Mouse (Mus musculus): ENCODE data around the gene Zbtb43. TPM values are rescaled to one million over a fixed set of nuclear protein-coding genes. Genes with fewer than 3 reads are reported as not detected.

Gene Zbtb43
- 29.9 and 33.0 TPM in 2 replicates for polyA plus RNA-seq (2014; fragmentation: Nextera tagmentation; extraction: Ambion mirVana)

DNA sequence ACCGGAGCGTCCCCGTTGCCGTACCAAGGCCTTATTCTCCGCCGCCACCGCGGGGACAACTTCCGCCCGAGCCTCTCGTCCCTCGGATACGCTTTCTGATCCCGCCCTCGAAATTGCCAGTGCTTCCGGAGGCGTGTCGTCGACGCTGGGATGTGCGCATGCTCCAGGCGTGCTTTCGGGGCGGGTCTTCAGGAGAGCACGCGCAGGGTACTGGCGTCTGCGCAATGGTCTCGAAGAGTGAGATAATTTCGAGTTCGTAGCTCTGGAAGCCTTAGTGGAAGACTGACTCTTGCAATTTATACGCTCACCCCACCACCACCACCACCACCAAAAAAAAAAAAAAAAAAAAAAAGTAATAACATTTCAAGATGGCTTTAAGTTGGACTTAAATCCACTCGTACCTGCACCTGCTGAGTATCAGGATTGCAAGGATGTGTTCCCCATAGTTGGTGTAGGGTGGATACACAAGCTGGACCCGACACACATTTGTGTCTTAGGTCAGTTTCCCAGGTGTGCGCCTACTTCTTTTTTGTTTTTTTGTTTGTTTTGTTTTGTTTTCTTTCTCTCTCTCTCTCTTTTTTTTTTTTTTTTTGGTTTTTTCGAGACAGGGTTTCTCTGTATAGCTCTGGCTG, at the start of gene Zbtb43:
Gene Zbtb43 (minus strand): TSS at position 94 of the 632 bp plus-strand sequence.
- Histone ChIP-seq H3K9me3 (ENCODE audit: control insufficient read depth, low read length) (no peaks in the 10 kb centered on the region), H3K9ac (replicated peaks; ENCODE audit: low read length) (peak within 1 kb of the TSS; percentile 88), H3K27ac (replicated peaks; ENCODE audit: low read depth, low read length) (peak within 1 kb of the TSS; percentile 55; the same call in 1 of the 2 replicates), H3K36me3 (ENCODE audit: control insufficient read depth, insufficient read depth, low read length) (0 out of 2 replicates have a peak, but pooled peaks cover 10% of the 10 kb centered on the region), H3K27me3 (ENCODE audit: control insufficient read depth, insufficient read depth, low read length) (0 out of 2 replicates have a peak, but pooled peaks cover 2% of the 10 kb centered on the region), H3K4me1 (ENCODE audit: control insufficient read depth, insufficient read depth, low read length) (peaks cover 14% of the 10 kb centered on the region), H3K4me3 (replicated peaks; ENCODE audit: low read depth, low read length) (peak within 1 kb of the TSS; percentile 94), H3K4me2 (ENCODE audit: low read length) (peak within 1 kb of the TSS; percentile 86)
- ATAC-seq (ENCODE audit: low FRiP score, low TSS enrichment) (peak; percentile 96), DNase-seq (peak; percentile 99)
- WGBS = 5% methylated on average over 36 of the region's 36 CpGs

DNA sequence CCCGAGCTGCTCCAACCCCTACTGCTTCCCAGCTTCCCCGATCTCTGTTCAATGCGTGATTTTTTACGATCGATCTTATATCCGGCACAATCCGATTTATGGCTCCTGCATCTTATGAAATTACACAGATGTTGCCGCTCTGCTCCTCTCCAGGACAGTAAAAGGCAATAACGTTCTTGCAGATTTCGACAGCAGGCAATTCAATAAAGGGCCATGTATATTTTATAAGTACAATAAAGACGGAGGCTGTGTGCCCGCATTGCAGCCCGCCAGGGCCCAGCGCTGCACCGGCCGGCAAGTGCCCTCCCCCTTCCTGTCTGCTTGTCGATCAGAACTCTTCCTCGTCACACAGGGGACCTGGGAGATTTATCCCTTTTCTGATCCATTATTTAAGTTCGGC, 47.5 kb upstream of the Zbtb43 start:
- Histone ChIP-seq H3K4me1 (ENCODE audit: control insufficient read depth, insufficient read depth, low read length) (0 out of 2 replicates have a peak, but pooled peaks cover 6% of the 10 kb centered on the region), H3K4me3 (replicated peaks; ENCODE audit: low read depth, low read length) (no peak overlapping the region), H3K27ac (replicated peaks; ENCODE audit: low read depth, low read length) (no peak overlapping the region), H3K36me3 (ENCODE audit: control insufficient read depth, insufficient read depth, low read length) (no peaks in the 10 kb centered on the region), H3K27me3 (ENCODE audit: control insufficient read depth, insufficient read depth, low read length) (no peaks in the 10 kb centered on the region), H3K4me2 (ENCODE audit: low read length) (no peak overlapping the region), H3K9ac (replicated peaks; ENCODE audit: low read length) (no peak overlapping the region), H3K9me3 (ENCODE audit: control insufficient read depth, low read length) (no peaks in the 10 kb centered on the region)
- WGBS = 63% methylated on average over 19 of the region's 19 CpGs
- DNase-seq (peak; percentile 31), ATAC-seq (ENCODE audit: low FRiP score, low TSS enrichment) (no peak)

- no peaks in the 10 kb centered on the region for H3K36me3 ChIP-seq (ENCODE audit: control insufficient read depth, insufficient read depth, low read length)
- H3K9me3 ChIP-seq (ENCODE audit: control insufficient read depth, low read length) = no peaks in the 10 kb centered on the region
- no peak overlapping the region for H3K9ac ChIP-seq (replicated peaks; ENCODE audit: low read length)
- WGBS = 87% methylated on average over 8 of the region's 8 CpGs
- no peak overlapping the region for H3K4me2 ChIP-seq (ENCODE audit: low read length)
- H3K4me3 ChIP-seq (replicated peaks; ENCODE audit: low read depth, low read length) = no peak overlapping the region
- ATAC-seq (ENCODE audit: low FRiP score, low TSS enrichment) (no peak), DNase-seq (no peak)
- 0 out of 2 replicates have a peak, but pooled peaks cover 6% of the 10 kb centered on the region for H3K4me1 ChIP-seq (ENCODE audit: control insufficient read depth, insufficient read depth, low read length)
- H3K27ac ChIP-seq (replicated peaks; ENCODE audit: low read depth, low read length) = no peak overlapping the region
- no peaks in the 10 kb centered on the region for H3K27me3 ChIP-seq (ENCODE audit: control insufficient read depth, insufficient read depth, low read length)
Measured at GRCm38 (mm10) chr2:33515431-33515830, 47.1 kb upstream of the Zbtb43 start.

- 100% methylated on average over 1 of the region's 1 CpGs for WGBS
- Histone ChIP-seq H3K27ac (replicated peaks; ENCODE audit: low read depth, low read length) (no peak overlapping the region), H3K27me3 (ENCODE audit: control insufficient read depth, insufficient read depth, low read length) (no peaks in the 10 kb centered on the region), H3K4me1 (ENCODE audit: control insufficient read depth, insufficient read depth, low read length) (no peaks in the 10 kb centered on the region), H3K9ac (replicated peaks; ENCODE audit: low read length) (no peak overlapping the region), H3K4me2 (ENCODE audit: low read length) (no peak overlapping the region), H3K36me3 (ENCODE audit: control insufficient read depth, insufficient read depth, low read length) (no peaks in the 10 kb centered on the region), H3K9me3 (ENCODE audit: control insufficient read depth, low read length) (no peaks in the 10 kb centered on the region), H3K4me3 (replicated peaks; ENCODE audit: low read depth, low read length) (no peak overlapping the region)
- no peak for ATAC-seq (ENCODE audit: low FRiP score, low TSS enrichment)
- DNase-seq = no peak
Measured at GRCm38 (mm10) chr2:33510791-33511190, 42.4 kb upstream of the Zbtb43 start.

DNA sequence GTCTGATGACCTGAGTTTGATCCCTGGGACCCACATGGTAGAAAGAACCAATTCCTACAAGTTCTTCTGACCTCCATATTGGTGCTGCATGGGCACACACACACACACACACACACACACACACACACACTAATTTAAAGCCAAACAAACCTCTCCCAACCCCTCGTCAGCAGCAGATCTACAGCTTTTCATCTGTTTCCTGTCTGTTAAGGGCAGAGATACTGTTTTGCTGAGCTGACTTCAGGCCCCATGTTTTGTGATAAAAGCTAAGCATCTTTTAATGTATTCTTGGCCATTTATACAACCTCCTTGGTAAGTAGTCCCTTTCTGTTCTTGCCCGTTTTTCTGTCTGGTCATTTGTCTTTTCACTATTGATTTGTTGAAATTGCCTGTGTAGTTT, 34.2 kb upstream of the Zbtb43 start:
- Histone ChIP-seq H3K4me3 (replicated peaks; ENCODE audit: low read depth, low read length) (no peak overlapping the region), H3K4me2 (ENCODE audit: low read length) (no peak overlapping the region), H3K27ac (replicated peaks; ENCODE audit: low read depth, low read length) (no peak overlapping the region), H3K9me3 (ENCODE audit: control insufficient read depth, low read length) (peaks cover 11% of the 10 kb centered on the region), H3K36me3 (ENCODE audit: control insufficient read depth, insufficient read depth, low read length) (no peaks in the 10 kb centered on the region), H3K4me1 (ENCODE audit: control insufficient read depth, insufficient read depth, low read length) (no peaks in the 10 kb centered on the region), H3K27me3 (ENCODE audit: control insufficient read depth, insufficient read depth, low read length) (no peaks in the 10 kb centered on the region), H3K9ac (replicated peaks; ENCODE audit: low read length) (no peak overlapping the region)
- ATAC-seq (ENCODE audit: low FRiP score, low TSS enrichment) (no peak), DNase-seq (no peak)
- WGBS = 57% methylated on average over 2 of the region's 2 CpGs

DNA sequence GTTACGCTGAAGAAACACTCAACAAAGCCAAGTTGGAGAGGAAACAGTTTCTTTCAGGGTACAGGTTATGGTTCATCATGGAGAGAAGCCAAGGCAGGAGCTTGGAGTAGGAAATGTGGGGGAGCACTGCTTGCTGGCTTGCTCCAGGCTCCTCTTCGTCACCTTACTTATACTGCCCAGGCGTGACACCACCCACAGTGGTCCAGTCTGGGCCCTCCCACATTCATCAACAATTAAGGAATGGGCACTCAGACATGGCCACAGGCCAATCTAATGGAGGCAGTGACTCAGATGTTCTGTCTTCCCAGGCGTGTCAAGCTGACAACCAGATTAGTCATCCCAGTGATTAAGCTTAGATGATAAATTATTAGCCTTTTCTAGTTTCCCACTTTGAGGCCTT, 29.9 kb upstream of the Zbtb43 start:
- H3K36me3 ChIP-seq (ENCODE audit: control insufficient read depth, insufficient read depth, low read length) = no peaks in the 10 kb centered on the region
- no peak overlapping the region for H3K27ac ChIP-seq (replicated peaks; ENCODE audit: low read depth, low read length)
- H3K4me3 ChIP-seq (replicated peaks; ENCODE audit: low read depth, low read length) = no peak overlapping the region
- WGBS = 81% methylated on average over 4 of the region's 4 CpGs
- H3K4me2 ChIP-seq (ENCODE audit: low read length) = no peak overlapping the region
- no peaks in the 10 kb centered on the region for H3K27me3 ChIP-seq (ENCODE audit: control insufficient read depth, insufficient read depth, low read length)
- no peak overlapping the region for H3K9ac ChIP-seq (replicated peaks; ENCODE audit: low read length)
- DNase-seq (no peak), ATAC-seq (ENCODE audit: low FRiP score, low TSS enrichment) (no peak)
- peaks cover 11% of the 10 kb centered on the region for H3K9me3 ChIP-seq (ENCODE audit: control insufficient read depth, low read length)
- no peaks in the 10 kb centered on the region for H3K4me1 ChIP-seq (ENCODE audit: control insufficient read depth, insufficient read depth, low read length)

GRCm38 (mm10) chr2:33495654-33496053, 27.3 kb upstream of the Zbtb43 start:
- Histone ChIP-seq H3K4me2 (ENCODE audit: low read length) (no peak overlapping the region), H3K27ac (replicated peaks; ENCODE audit: low read depth, low read length) (no peak overlapping the region), H3K9ac (replicated peaks; ENCODE audit: low read length) (no peak overlapping the region), H3K36me3 (ENCODE audit: control insufficient read depth, insufficient read depth, low read length) (no peaks in the 10 kb centered on the region), H3K4me1 (ENCODE audit: control insufficient read depth, insufficient read depth, low read length) (no peaks in the 10 kb centered on the region), H3K27me3 (ENCODE audit: control insufficient read depth, insufficient read depth, low read length) (no peaks in the 10 kb centered on the region), H3K9me3 (ENCODE audit: control insufficient read depth, low read length) (peaks cover 11% of the 10 kb centered on the region), H3K4me3 (replicated peaks; ENCODE audit: low read depth, low read length) (no peak overlapping the region)
- DNase-seq (no peak), ATAC-seq (ENCODE audit: low FRiP score, low TSS enrichment) (no peak)
- WGBS = 54% methylated on average over 3 of the region's 3 CpGs

GRCm38 (mm10) chr2:33492041-33492440, 23.7 kb upstream of the Zbtb43 start:
- no peaks in the 10 kb centered on the region for H3K36me3 ChIP-seq (ENCODE audit: control insufficient read depth, insufficient read depth, low read length)
- WGBS = 94% methylated on average over 3 of the region's 3 CpGs

DNA sequence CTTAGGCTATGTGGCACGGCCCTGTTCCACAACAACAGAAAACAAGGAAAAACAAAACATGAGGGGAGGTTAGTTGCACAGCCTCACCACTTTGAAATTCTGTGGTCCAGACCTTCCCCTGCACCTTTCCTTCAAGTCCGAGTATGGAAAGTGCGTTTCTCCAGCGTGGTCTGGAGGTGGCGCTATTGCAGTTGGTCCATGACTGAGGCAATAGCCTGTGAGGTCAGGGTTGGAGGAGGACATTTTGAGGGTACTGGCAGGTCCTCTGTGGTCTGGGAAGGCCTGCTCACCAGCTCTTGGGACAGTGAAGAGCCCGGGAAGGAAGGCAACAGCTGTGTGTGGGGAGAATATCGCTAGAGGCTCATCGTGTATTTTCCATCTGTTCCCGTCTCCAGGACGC, 21.2 kb upstream of the Zbtb43 start:
- ATAC-seq (ENCODE audit: low FRiP score, low TSS enrichment) (no peak), DNase-seq (peak; percentile 40)
- no peaks in the 10 kb centered on the region for H3K9me3 ChIP-seq (ENCODE audit: control insufficient read depth, low read length)
- no peak overlapping the region for H3K4me3 ChIP-seq (replicated peaks; ENCODE audit: low read depth, low read length)
- peaks cover 4% of the 10 kb centered on the region; the same call in 1 of the 2 replicates for H3K4me1 ChIP-seq (ENCODE audit: control insufficient read depth, insufficient read depth, low read length)
- H3K27me3 ChIP-seq (ENCODE audit: control insufficient read depth, insufficient read depth, low read length) = no peaks in the 10 kb centered on the region
- 54% methylated on average over 10 of the region's 10 CpGs for WGBS
- no peak overlapping the region for H3K27ac ChIP-seq (replicated peaks; ENCODE audit: low read depth, low read length)
- no peaks in the 10 kb centered on the region for H3K36me3 ChIP-seq (ENCODE audit: control insufficient read depth, insufficient read depth, low read length)
- H3K4me2 ChIP-seq (ENCODE audit: low read length) = no peak overlapping the region
- H3K9ac ChIP-seq (replicated peaks; ENCODE audit: low read length) = no peak overlapping the region

More at GRCm38 (mm10) chr2:33492041-33492440, 23.7 kb upstream of the Zbtb43 start:
- H3K4me1 ChIP-seq (ENCODE audit: control insufficient read depth, insufficient read depth, low read length) = peaks cover 4% of the 10 kb centered on the region; the same call in 1 of the 2 replicates
- DNase-seq = no peak
- H3K27me3 ChIP-seq (ENCODE audit: control insufficient read depth, insufficient read depth, low read length) = no peaks in the 10 kb centered on the region
- no peak overlapping the region for H3K4me3 ChIP-seq (replicated peaks; ENCODE audit: low read depth, low read length)
- no peak overlapping the region for H3K27ac ChIP-seq (replicated peaks; ENCODE audit: low read depth, low read length)
- H3K4me2 ChIP-seq (ENCODE audit: low read length) = no peak overlapping the region
- H3K9ac ChIP-seq (replicated peaks; ENCODE audit: low read length) = no peak overlapping the region
- no peaks in the 10 kb centered on the region for H3K9me3 ChIP-seq (ENCODE audit: control insufficient read depth, low read length)
- ATAC-seq (ENCODE audit: low FRiP score, low TSS enrichment) = no peak

Measured in midbrain, embryonic 14.5 days (tissue).